Mouse (Mus musculus): ENCODE data around the gene 4930447C04Rik.

- TF ChIP-seq CTCF (IDR thresholded peaks at IDR 0.05; ENCODE audit: low read depth) = no peak
- TF ChIP-seq EP300 (IDR thresholded peaks at IDR 0.05; ENCODE audit: low read depth) = no peak
Measured at GRCm38 (mm10) chr12:72967541-72967940, 27.0 kb upstream of the 4930447C04Rik start.

Data from liver, embryonic 14.5 days (tissue).